8 mouse cellular contexts compared by ENCODE assay signal in the genomic region with DNA sequence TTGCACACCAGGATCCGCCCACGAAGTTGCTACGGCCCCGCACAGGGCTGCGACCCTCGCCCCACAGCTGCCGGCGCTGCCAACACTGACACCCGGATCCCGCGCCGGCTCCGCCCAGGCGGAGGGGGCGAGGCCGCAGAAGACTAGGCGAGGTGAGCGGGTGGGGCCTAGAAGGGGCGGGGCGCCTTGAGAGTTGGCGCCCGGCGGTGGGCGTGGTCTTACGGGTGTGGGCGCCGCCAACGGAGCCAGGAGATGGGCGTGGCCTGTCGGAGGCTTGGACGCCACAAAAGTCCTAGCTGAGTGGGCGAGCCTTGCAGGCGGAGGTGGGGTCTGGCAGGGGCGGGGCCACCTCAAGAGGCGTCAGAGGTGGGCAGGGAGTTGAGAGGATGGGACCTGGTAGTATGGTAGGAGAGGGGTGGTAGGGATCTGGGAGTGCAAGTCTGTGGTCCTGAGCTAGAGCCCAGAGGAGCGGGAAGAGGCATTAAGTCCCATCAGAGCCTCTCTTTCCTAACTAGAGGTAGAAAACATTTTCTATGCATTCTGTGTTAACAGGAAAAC. TPM values are rescaled to one million over a fixed set of nuclear protein-coding genes. Genes with fewer than 3 reads are reported as not detected.
DNase-seq lines count a peak whose midpoint lies in the region; ATAC-seq lines count a peak whose summit lies in the region.

A gene (minus strand): TSS at position 158 of the 558 bp plus-strand sequence.

- H3K79me2 ChIP-seq in macrophage (ENCODE audit: inconsistent target), result no peaks in the 10 kb centered on the region

- under 1% methylated on average over 36 of the region's 36 CpGs for WGBS in hindbrain, embryonic 16.5 days
- WGBS in macrophage (ENCODE audit: missing documents), result under 1% methylated on average over 35 of the region's 36 CpGs

- peak; percentile 94 for ATAC-seq in hindbrain, embryonic 16.5 days

- peaks cover 9% of the 10 kb centered on the region for H3K4me1 ChIP-seq in hindbrain, embryonic 16.5 days (ENCODE audit: control insufficient read depth, insufficient read depth, low read depth, low read length)

- H3K9me3 ChIP-seq in hindbrain, embryonic 16.5 days (ENCODE audit: control insufficient read depth, low read length), result no peaks in the 10 kb centered on the region

- peak within 1 kb of the TSS; percentile 84 for H3K4me2 ChIP-seq in hindbrain, embryonic 16.5 days (ENCODE audit: low read length)

- DNase-seq in T-cell, adult 2 months (ENCODE audit: low spot score), result peak; percentile 89
- DNase-seq in cerebellum, postnatal 36 days, result peak; percentile 85 to 90
- DNase-seq in gastrocnemius, adult 18-20 months (ENCODE audit: low spot score), result peak; percentile 91
- peak; percentile 81 to 90 for DNase-seq in left cerebral cortex, adult 18-20 months (ENCODE audit: low spot score in 2 of 2)
- DNase-seq in right cerebral cortex, adult 18-20 months, result peak; percentile 91
- peak; percentile 86 for DNase-seq in urinary bladder, postnatal 10 days (ENCODE audit: low spot score)

- H3K36me3 ChIP-seq in hindbrain, embryonic 16.5 days (ENCODE audit: control insufficient read depth, insufficient read depth, low read length), result peaks cover 8% of the 10 kb centered on the region
- no peaks in the 10 kb centered on the region; the same call in 1 of the 2 replicates for H3K36me3 ChIP-seq in macrophage (ENCODE audit: inconsistent target)

- H3K27ac ChIP-seq in hindbrain, embryonic 16.5 days (ENCODE audit: low read depth, low read length), result peak within 1 kb of the TSS; percentile 82
- no peak within 1 kb of the TSS for H3K27ac ChIP-seq in macrophage

- peak within 1 kb of the TSS; percentile 84 for H3K9ac ChIP-seq in hindbrain, embryonic 16.5 days (ENCODE audit: low read depth, low read length)

- no peaks in the 10 kb centered on the region for H3K27me3 ChIP-seq in hindbrain, embryonic 16.5 days (replicated peaks; ENCODE audit: control insufficient read depth, insufficient read depth, low read length)

- H3K4me3 ChIP-seq in hindbrain, embryonic 16.5 days (ENCODE audit: low read length), result peak within 1 kb of the TSS; percentile 76
- peak within 1 kb of the TSS; percentile 45 for H3K4me3 ChIP-seq in macrophage (ENCODE audit: inconsistent target)

RNA-seq across cellular contexts. Expression of the gene that starts here (rescaled TPM):
- 1 to 10 TPM; 1.9 to 4.3 TPM for total RNA-seq in gastrocnemius, adult 18-20 months (2021)
- 23.6 and 24.3 TPM in 2 replicates for polyA plus RNA-seq in hindbrain, embryonic 16.5 days (2015; fragmentation: Nextera tagmentation; extraction: Ambion mirVana)
- total RNA-seq in left cerebral cortex, adult 18-20 months (2021), result 10 to 100 TPM; 13.8 to 14.0 TPM
- total RNA-seq in macrophage (2018; cell fraction: chromatin; rRNA removed), result 10 to 100 TPM in 1 of 26 experiments, 1 to 10 TPM in 18, under 1 TPM in 6, not detected in 1; 0.20 to 11.4 (median 2.0) TPM
- 10 to 100 TPM; 10.6 to 21.1 (median 13.3) TPM for total RNA-seq in macrophage (2018; cell fraction: cytosol; rRNA removed)
- 10 to 100 TPM in 4 of 26 experiments, 1 to 10 TPM in 22; 3.3 to 11.7 (median 6.5) TPM for total RNA-seq in macrophage (2018; cell fraction: nucleus; rRNA removed)
- 12.4 to 19.7 TPM (median 16.8 TPM) in 3 replicates for polyA plus RNA-seq in macrophage (2018)
